Mouse (Mus musculus) neural tube, embryonic 11.5 days (tissue): ENCODE results near the gene Ctnna3. TPM values are rescaled to one million over a fixed set of nuclear protein-coding genes. Genes with fewer than 3 reads are reported as not detected.

Experiments used
- ATAC-seq: fragments of 200-750 bp; cut with Nextera tagmentation; 2 replicates; pipeline ENCODE4 v1.8.0; 2017; ENCODE audit warnings: moderate number of reproducible peaks, mild to moderate bottlenecking, moderate TSS enrichment, moderate library complexity; ENCODE audit not compliant: insufficient read depth, low FRiP score, low TSS enrichment
- DNase-seq: peaks from one replicate; pipeline ENCODE4 v3.0.0-alpha.2; 2015; ENCODE audit warnings: low spot score
- H3K27ac ChIP-seq: fragments of 300-500 bp; sonication (generic); 2 replicates; pipeline ENCODE4 v1.5.1; 2014; ENCODE audit warnings: low read depth, mild to moderate bottlenecking, low read length
- H3K27me3 ChIP-seq: fragments of 300-500 bp; sonication (generic); 2 replicates; pipeline ENCODE4 v1.6.1; 2014; ENCODE audit warnings: mild to moderate bottlenecking, low read length, mixed read lengths; ENCODE audit not compliant: control insufficient read depth, insufficient read depth
- H3K36me3 ChIP-seq: fragments of 300-500 bp; sonication (generic); 2 replicates; pipeline ENCODE4 v1.6.1; 2014; ENCODE audit warnings: mild to moderate bottlenecking, low read length, moderate library complexity, mixed read lengths; ENCODE audit not compliant: control insufficient read depth, insufficient read depth
- H3K4me1 ChIP-seq: fragments of 300-500 bp; sonication (generic); 2 replicates; pipeline ENCODE4 v1.6.1; 2014; ENCODE audit warnings: low read length, mixed read lengths; ENCODE audit not compliant: control insufficient read depth, insufficient read depth
- H3K4me2 ChIP-seq: fragments of 300-500 bp; sonication (generic); 2 replicates; pipeline ENCODE4 v1.6.1; 2014; ENCODE audit warnings: low read depth, mild to moderate bottlenecking, moderate library complexity
- H3K4me3 ChIP-seq: fragments of 300-500 bp; sonication (generic); 2 replicates; pipeline ENCODE4 v1.5.1; 2014; ENCODE audit warnings: low read depth, low read length
- H3K9ac ChIP-seq: fragments of 300-500 bp; sonication (generic); 2 replicates; pipeline ENCODE4 v1.6.1; 2014; ENCODE audit warnings: mild to moderate bottlenecking, low read length
- H3K9me3 ChIP-seq: fragments of 300-500 bp; sonication (generic); 2 replicates; pipeline ENCODE4 v1.6.1; 2016; ENCODE audit warnings: low read length; ENCODE audit not compliant: control insufficient read depth
- WGBS: fragments of 180-500 bp; shearing (Covaris S2); extraction: QIAGEN DNeasy Blood & Tissue Kit; methylation state at CpG from one replicate; pipeline ENCODE4 v1.1.7; 2014; 5-methylcytosine and 5-hydroxymethylcytosine counted together
- polyA plus RNA-seq: library from polyadenylated mRNA; unstranded; fragments of >200 nt; fragmentation: Nextera tagmentation; extraction: Ambion mirVana; gene quantifications from 2 replicates; pipeline ENCODE4 v1.2.1, GENCODE M21; 2014

Ctnna3 gene
- polyA plus RNA-seq, 1 experiment from 2014 or later: 0.33 TPM

- Histone ChIP-seq H3K9ac (no peak overlapping the region), H3K4me3 (no peak overlapping the region), H3K9me3 (no peaks in the 10 kb centered on the region), H3K27me3 (no peaks in the 10 kb centered on the region), H3K4me1 (no peaks in the 10 kb centered on the region), H3K27ac (no peak overlapping the region), H3K36me3 (no peaks in the 10 kb centered on the region), H3K4me2 (no peak overlapping the region)
- ATAC-seq (no peak), DNase-seq (no peak)
- 88% methylated on average over 3 of the region's 3 CpGs for WGBS
Measured at GRCm38 (mm10) chr10:64571311-64571710, 1141.4 kb downstream of the Ctnna3 start.

GRCm38 (mm10) chr10:64588116-64588515 is 1158.2 kb downstream of the Ctnna3 start:
- DNase-seq: no peak
- ATAC-seq: no peak
- H3K4me2 ChIP-seq: no peak overlapping the region
- no peak overlapping the region for H3K4me3 ChIP-seq
- H3K27ac ChIP-seq: no peak overlapping the region
- no peaks in the 10 kb centered on the region for H3K4me1 ChIP-seq
- no peaks in the 10 kb centered on the region for H3K36me3 ChIP-seq
- H3K27me3 ChIP-seq: no peaks in the 10 kb centered on the region
- no peaks in the 10 kb centered on the region for H3K9me3 ChIP-seq
- WGBS: 89% methylated on average over 2 of the region's 2 CpGs
- H3K9ac ChIP-seq: no peak overlapping the region

DNA sequence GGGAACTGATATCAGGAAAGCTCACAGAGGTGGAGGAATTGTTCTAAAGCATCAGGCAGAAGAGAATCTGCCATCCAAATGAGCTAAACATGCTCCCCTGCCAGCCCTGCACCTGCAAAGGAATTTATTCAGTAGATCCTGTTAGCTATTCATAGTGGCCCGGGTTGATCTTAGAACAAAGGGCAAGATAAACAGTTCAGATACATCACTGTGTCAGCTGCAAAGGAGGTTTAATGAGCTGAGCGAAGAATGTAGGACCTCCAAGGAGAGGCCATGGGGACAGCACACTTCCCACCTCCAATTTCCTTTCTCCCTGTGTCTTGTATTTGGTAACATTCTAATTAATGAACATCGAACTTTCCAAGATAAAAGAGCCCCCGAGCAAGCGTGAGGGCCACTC is 1206.9 kb downstream of the Ctnna3 start:
- DNase-seq (peak; percentile 11), ATAC-seq (peak; percentile 33; the same call in 1 of the 2 replicates)
- Histone ChIP-seq H3K4me2 (no peak overlapping the region), H3K9ac (no peak overlapping the region), H3K27ac (no peak overlapping the region), H3K4me1 (no peaks in the 10 kb centered on the region), H3K27me3 (no peaks in the 10 kb centered on the region), H3K4me3 (no peak overlapping the region), H3K9me3 (no peaks in the 10 kb centered on the region), H3K36me3 (no peaks in the 10 kb centered on the region)
- 50% methylated on average over 5 of the region's 5 CpGs for WGBS

- no peak overlapping the region for H3K4me3 ChIP-seq
- H3K27ac ChIP-seq: no peak overlapping the region
- no peaks in the 10 kb centered on the region for H3K4me1 ChIP-seq
- H3K27me3 ChIP-seq: no peaks in the 10 kb centered on the region
- ATAC-seq (no peak), DNase-seq (no peak)
- H3K4me2 ChIP-seq: no peak overlapping the region
- H3K9me3 ChIP-seq: no peaks in the 10 kb centered on the region
- no peak overlapping the region for H3K9ac ChIP-seq
- H3K36me3 ChIP-seq: no peaks in the 10 kb centered on the region
Measured at GRCm38 (mm10) chr10:64639061-64639460, 1209.2 kb downstream of the Ctnna3 start.

DNA sequence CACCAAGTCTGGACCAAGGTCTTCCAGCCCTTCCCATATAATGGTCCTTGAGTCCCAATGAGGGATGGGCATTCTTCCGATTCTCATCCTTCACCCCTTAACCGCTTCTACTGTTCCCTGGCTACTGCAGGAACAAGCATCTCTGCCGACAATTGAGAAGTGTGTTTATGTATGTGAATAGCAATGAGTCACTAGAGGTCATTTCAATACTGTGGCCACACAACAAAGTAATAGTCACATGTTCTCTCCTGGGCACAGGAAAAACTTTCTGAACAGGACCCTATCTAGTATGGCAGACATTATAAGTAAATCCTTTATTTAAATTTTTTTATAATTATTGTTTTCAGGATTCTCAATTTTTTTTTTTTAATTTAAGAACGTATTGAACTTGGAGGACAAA is 1211.2 kb downstream of the Ctnna3 start:
- H3K36me3 ChIP-seq: no peaks in the 10 kb centered on the region
- H3K4me3 ChIP-seq: no peak overlapping the region
- H3K4me1 ChIP-seq: no peaks in the 10 kb centered on the region
- no peak for ATAC-seq
- 76% methylated on average over 4 of the region's 4 CpGs for WGBS
- no peak overlapping the region for H3K4me2 ChIP-seq
- no peak overlapping the region for H3K9ac ChIP-seq
- H3K9me3 ChIP-seq: no peaks in the 10 kb centered on the region
- H3K27ac ChIP-seq: no peak overlapping the region
- DNase-seq: no peak
- H3K27me3 ChIP-seq: no peaks in the 10 kb centered on the region

GRCm38 (mm10) chr10:64641576-64641975 is 1211.7 kb downstream of the Ctnna3 start:
- Histone ChIP-seq H3K27ac (no peak overlapping the region), H3K36me3 (no peaks in the 10 kb centered on the region), H3K4me3 (no peak overlapping the region), H3K9me3 (no peaks in the 10 kb centered on the region), H3K4me1 (no peaks in the 10 kb centered on the region), H3K4me2 (no peak overlapping the region), H3K9ac (no peak overlapping the region), H3K27me3 (no peaks in the 10 kb centered on the region)
- peak; percentile 31 for DNase-seq
- ATAC-seq: no peak; the same call in 1 of the 2 replicates
- 75% methylated on average over 8 of the region's 8 CpGs for WGBS

DNA sequence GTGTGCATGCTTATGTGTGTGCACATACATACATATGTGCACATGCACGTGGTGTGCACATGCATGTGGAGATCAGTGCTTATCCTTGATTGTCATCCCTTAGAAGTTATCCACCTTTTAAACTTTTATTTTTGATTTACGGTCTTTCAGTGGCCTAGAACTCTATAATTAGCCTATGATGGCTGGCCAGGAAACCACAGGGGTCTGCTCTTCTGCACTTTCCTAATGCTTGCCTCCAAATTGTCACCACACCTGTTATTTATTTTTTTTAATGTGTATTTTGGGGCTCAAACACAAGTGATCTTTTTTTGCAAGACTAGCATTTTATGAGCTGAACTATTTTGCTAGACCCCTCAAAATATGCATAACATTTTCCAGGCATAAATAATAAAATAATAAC is 1214.1 kb downstream of the Ctnna3 start:
- Histone ChIP-seq H3K4me2 (no peak overlapping the region), H3K4me1 (no peaks in the 10 kb centered on the region), H3K9ac (no peak overlapping the region), H3K27me3 (no peaks in the 10 kb centered on the region), H3K4me3 (no peak overlapping the region), H3K36me3 (no peaks in the 10 kb centered on the region), H3K27ac (no peak overlapping the region), H3K9me3 (no peaks in the 10 kb centered on the region)
- no peak for ATAC-seq
- no peak for DNase-seq
- WGBS: 79% methylated on average over 2 of the region's 2 CpGs

DNA sequence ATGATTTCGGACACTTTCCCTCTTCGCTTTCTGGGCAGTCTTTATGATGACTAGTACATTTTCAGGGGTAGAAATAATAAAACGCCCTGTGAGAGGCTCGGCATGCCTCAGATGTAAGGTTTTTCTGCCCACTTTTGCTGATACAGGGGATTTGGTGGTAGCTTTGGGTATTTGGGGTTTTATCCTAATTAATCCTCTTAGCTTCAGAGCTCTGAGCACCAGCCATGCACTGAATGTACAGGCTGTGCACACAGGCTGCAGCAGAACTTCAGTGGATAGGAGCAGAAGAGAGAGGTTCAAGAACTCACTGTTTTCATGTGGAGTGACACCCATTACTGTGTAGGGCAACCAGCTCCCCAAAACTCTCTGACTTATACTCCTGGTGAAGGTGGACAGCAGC is 1231.3 kb downstream of the Ctnna3 start:
- 82% methylated on average over 4 of the region's 4 CpGs for WGBS
- ATAC-seq (no peak), DNase-seq (no peak)
- H3K9ac ChIP-seq: no peak overlapping the region
- no peaks in the 10 kb centered on the region for H3K4me1 ChIP-seq
- H3K27ac ChIP-seq: no peak overlapping the region
- no peaks in the 10 kb centered on the region for H3K9me3 ChIP-seq
- no peak overlapping the region for H3K4me2 ChIP-seq
- no peaks in the 10 kb centered on the region for H3K27me3 ChIP-seq
- H3K36me3 ChIP-seq: no peaks in the 10 kb centered on the region
- no peak overlapping the region for H3K4me3 ChIP-seq

DNA sequence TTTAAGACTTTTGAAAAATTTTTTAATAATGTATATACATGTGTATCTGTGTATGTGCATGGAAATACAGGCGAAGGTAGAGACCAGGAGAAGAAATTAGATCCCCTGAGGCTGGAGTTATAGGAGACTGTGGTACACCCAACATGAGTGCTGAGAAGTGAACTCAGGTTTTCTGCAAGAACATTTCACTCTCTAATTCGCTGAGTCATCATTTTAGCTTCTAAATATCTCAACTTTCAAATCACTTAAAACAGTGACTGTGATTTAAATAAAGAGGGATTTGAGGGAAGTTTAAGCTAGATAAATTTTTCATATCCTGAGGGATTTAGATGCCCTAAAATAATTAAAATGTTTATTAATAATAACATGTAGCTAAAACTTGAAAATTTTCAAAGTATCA is 1241.6 kb downstream of the Ctnna3 start:
- H3K9ac ChIP-seq: no peak overlapping the region
- DNase-seq (no peak), ATAC-seq (no peak)
- no peak overlapping the region for H3K4me3 ChIP-seq
- no peaks in the 10 kb centered on the region for H3K36me3 ChIP-seq
- no peak overlapping the region for H3K4me2 ChIP-seq
- H3K27me3 ChIP-seq: no peaks in the 10 kb centered on the region
- 83% methylated on average over 2 of the region's 2 CpGs for WGBS
- no peaks in the 10 kb centered on the region for H3K4me1 ChIP-seq
- no peak overlapping the region for H3K27ac ChIP-seq
- no peaks in the 10 kb centered on the region for H3K9me3 ChIP-seq
